Mouse (Mus musculus) myocyte (in vitro differentiated cells): ENCODE measurements around the gene Taf1c.

Experiments
- E2F4 ChIP-seq: IDR thresholded peaks from one replicate; pipeline ENCODE4 v1.6.1; 2011; ENCODE audit warnings: mild to moderate bottlenecking, control low read depth, moderate library complexity; ENCODE audit not compliant: insufficient read depth
- POLR2A ChIP-seq: IDR thresholded peaks from one replicate; pipeline ENCODE4 v1.6.1; 2011; ENCODE audit warnings: low read depth, mild to moderate bottlenecking, control low read depth, moderate library complexity; ENCODE audit not compliant: insufficient read length
- SRF ChIP-seq: IDR thresholded peaks from one replicate; pipeline ENCODE4 v1.6.1; 2011; ENCODE audit warnings: low read depth; ENCODE audit not compliant: control insufficient read depth, insufficient read length
- TCF3 ChIP-seq: IDR thresholded peaks from one replicate; pipeline ENCODE4 v1.6.1; 2011; ENCODE audit warnings: low read depth, control low read depth; ENCODE audit not compliant: insufficient read length

DNA sequence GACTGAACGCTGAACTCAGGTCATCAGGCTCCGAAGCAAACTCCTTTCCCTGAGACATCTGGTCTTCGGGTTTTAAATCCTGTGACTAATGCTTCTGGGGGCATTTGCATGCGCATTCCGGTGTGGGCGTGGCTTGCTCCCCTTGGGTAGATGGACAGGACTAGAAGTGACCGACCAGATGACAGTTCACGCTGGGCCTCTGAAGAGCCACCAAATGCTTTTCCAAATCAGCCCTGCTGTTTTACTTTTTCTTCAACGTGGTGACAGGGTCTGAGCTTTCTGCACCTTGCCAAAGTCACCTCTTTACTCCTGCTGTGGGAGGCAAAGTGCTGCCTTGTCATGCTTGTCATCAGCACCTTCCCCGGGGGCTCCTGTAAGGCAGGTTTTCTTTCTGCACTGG lies 16.2 kb downstream of the Taf1c start:
- no peak for TF ChIP-seq POLR2A
- TF ChIP-seq SRF: no peak
- no peak for TF ChIP-seq E2F4
- TF ChIP-seq TCF3: no peak
